Mouse (Mus musculus) limb, embryonic 14.5 days (tissue): ENCODE results near the gene Zfp260. TPM values are rescaled to one million over a fixed set of nuclear protein-coding genes. Genes with fewer than 3 reads are reported as not detected.

Experiments used
- ATAC-seq: fragments of 200-750 bp; cut with Nextera tagmentation; 2 replicates; pipeline ENCODE4 v1.8.0; 2017; ENCODE audit warnings: low read depth, moderate number of reproducible peaks, moderate TSS enrichment; ENCODE audit not compliant: low FRiP score
- DNase-seq: peaks from one replicate; pipeline ENCODE4 v3.0.0-alpha.2; 2015; ENCODE audit warnings: low spot score
- H3K27ac ChIP-seq: fragments of 300-500 bp; sonication (generic); replicated peaks from 2 replicates; pipeline ENCODE4 v1.5.1; 2014; ENCODE audit warnings: low read depth, mild to moderate bottlenecking, low read length, moderate library complexity, mixed read lengths
- H3K27me3 ChIP-seq: fragments of 300-500 bp; sonication (generic); 2 replicates; pipeline ENCODE4 v1.6.1; 2014; ENCODE audit warnings: low read length, mixed read lengths; ENCODE audit not compliant: control insufficient read depth, insufficient read depth
- H3K36me3 ChIP-seq: fragments of 300-500 bp; sonication (generic); 2 replicates; pipeline ENCODE4 v1.6.1; 2014; ENCODE audit warnings: mild to moderate bottlenecking, low read length, moderate library complexity, mixed read lengths; ENCODE audit not compliant: control insufficient read depth, insufficient read depth
- H3K4me1 ChIP-seq: fragments of 300-500 bp; sonication (generic); 2 replicates; pipeline ENCODE4 v1.6.1; 2014; ENCODE audit warnings: antibody characterized with exemption, low read length, mixed read lengths; ENCODE audit not compliant: control insufficient read depth, insufficient read depth
- H3K4me2 ChIP-seq: fragments of 300-500 bp; sonication (generic); replicated peaks from 2 replicates; pipeline ENCODE4 v1.6.1; 2014; ENCODE audit warnings: low read depth, mild to moderate bottlenecking, low read length, moderate library complexity; ENCODE audit not compliant: severe bottlenecking
- H3K4me3 ChIP-seq: fragments of 300-500 bp; sonication (generic); replicated peaks from 2 replicates; pipeline ENCODE4 v1.5.1; 2014; ENCODE audit warnings: low read length
- H3K9ac ChIP-seq: fragments of 300-500 bp; sonication (generic); 2 replicates; pipeline ENCODE4 v1.6.1; 2014; ENCODE audit warnings: mild to moderate bottlenecking, low read depth, low read length, moderate library complexity; ENCODE audit not compliant: severe bottlenecking
- H3K9me3 ChIP-seq: fragments of 300-500 bp; sonication (generic); 2 replicates; pipeline ENCODE4 v1.6.1; 2016; ENCODE audit warnings: low read length; ENCODE audit not compliant: control insufficient read depth
- POLR2A ChIP-seq: fragments of 200-500 bp; IDR thresholded peaks from 2 replicates; pipeline ENCODE4 v1.8.0; 2012; ENCODE audit warnings: inconsistent platforms, mild to moderate bottlenecking, moderate library complexity, borderline replicate concordance; ENCODE audit not compliant: insufficient read depth, insufficient read length; ENCODE audit errors: extremely low read depth
- WGBS: fragments of 180-500 bp; shearing (Covaris S2); extraction: QIAGEN DNeasy Blood & Tissue Kit; methylation state at CpG from one replicate; pipeline ENCODE4 v1.1.7; 2014; 5-methylcytosine and 5-hydroxymethylcytosine counted together
- polyA plus RNA-seq, 2 experiments: library from polyadenylated mRNA; depleted of rRNA in 1 of 2; stranded (reverse) in 1 of 2; unstranded in 1 of 2; fragments of >200 nt; fragmentation: Nextera tagmentation in 1 of 2; extraction: Ambion mirVana in 1 of 2; gene quantifications; 2 replicates each; pipeline versions ENCODE4 v1.2.1 to v1.2.3; 2012 to 2014

Zfp260 gene
- polyA plus RNA-seq (2012; rRNA removed) (53.3 and 63.7 TPM in 2 replicates), polyA plus RNA-seq (2014; fragmentation: Nextera tagmentation; extraction: Ambion mirVana) (140 and 159 TPM in 2 replicates)

GRCm38 (mm10) chr7:30094646-30095429 lies at the start of gene Zfp260:
Gene Zfp260 (plus strand): TSS chr7:30094777.
- 0% methylated on average over 26 of the region's 26 CpGs for whole genome bisulfite sequencing
- Histone ChIP-seq H3K36me3 (peaks cover 26% of the 10 kb centered on the region), H3K4me2 (peak within 1 kb of the TSS; percentile 74), H3K4me3 (peak within 1 kb of the TSS; percentile 65), H3K27ac (peak within 1 kb of the TSS; percentile 99), H3K9me3 (no peaks in the 10 kb centered on the region), H3K27me3 (no peaks in the 10 kb centered on the region), H3K4me1 (peaks cover 3% of the 10 kb centered on the region; the same call in 1 of the 2 replicates), H3K9ac (peak within 1 kb of the TSS; percentile 93)
- peak; percentile 99 for DNase-seq
- ATAC-seq: peak; percentile 85
- TF ChIP-seq POLR2A: peak; percentile 97; the same call in 1 of the 2 replicates

DNA sequence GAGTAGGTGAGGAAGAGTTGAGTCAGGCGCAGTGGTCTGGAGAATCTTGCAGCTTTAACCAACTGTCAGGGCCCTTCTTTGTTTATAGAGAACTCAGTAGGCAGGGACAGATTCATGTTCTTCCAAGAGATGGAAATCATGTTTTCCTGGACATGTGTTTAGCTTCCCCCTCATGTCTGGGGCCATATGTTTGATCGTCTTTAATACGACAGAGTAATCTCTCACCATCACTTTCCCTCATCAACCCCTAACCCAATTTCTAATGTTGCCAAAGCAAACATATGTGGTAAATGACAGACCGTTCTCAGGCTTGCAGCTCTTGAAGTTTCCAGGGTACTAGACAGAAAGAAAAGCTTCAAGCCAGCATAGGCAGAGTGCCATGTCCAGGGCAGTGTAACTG lies 46.5 kb upstream of the Zfp260 start:
- DNase-seq (no peak), ATAC-seq (no peak)
- Histone ChIP-seq H3K27ac (no peak overlapping the region), H3K4me3 (no peak overlapping the region), H3K9ac (no peak overlapping the region), H3K4me2 (no peak overlapping the region), H3K4me1 (peaks cover 9% of the 10 kb centered on the region; the same call in 1 of the 2 replicates), H3K9me3 (no peaks in the 10 kb centered on the region), H3K27me3 (no peaks in the 10 kb centered on the region), H3K36me3 (no peaks in the 10 kb centered on the region)
- no peak for TF ChIP-seq POLR2A
- 88% methylated on average over 4 of the region's 4 CpGs for WGBS

GRCm38 (mm10) chr7:30050882-30051548 lies 43.6 kb upstream of the Zfp260 start, which contains the start of gene Zfp14:
Gene Zfp14 (minus strand): TSS chr7:30051380.
- Histone ChIP-seq H3K27ac (peak within 1 kb of the TSS; percentile 71), H3K9me3 (no peaks in the 10 kb centered on the region), H3K36me3 (0 out of 2 replicates have a peak, but pooled peaks cover 10% of the 10 kb centered on the region), H3K4me1 (peaks cover 13% of the 10 kb centered on the region), H3K4me2 (peak within 1 kb of the TSS; percentile 75), H3K27me3 (no peaks in the 10 kb centered on the region), H3K9ac (peak within 1 kb of the TSS; percentile 78), H3K4me3 (peak within 1 kb of the TSS; percentile 66)
- peak; percentile 77; the same call in 1 of the 2 replicates for TF ChIP-seq POLR2A
- ATAC-seq (peak; percentile 95), DNase-seq (peak; percentile 90)
- WGBS: under 1% methylated on average over 32 of the region's 40 CpGs

- H3K9ac ChIP-seq: no peak overlapping the region
- no peak overlapping the region for H3K4me2 ChIP-seq
- H3K9me3 ChIP-seq: no peaks in the 10 kb centered on the region
- H3K4me3 ChIP-seq: no peak overlapping the region
- peaks cover 29% of the 10 kb centered on the region for H3K36me3 ChIP-seq
- ATAC-seq (peak; percentile 31; the same call in 1 of the 2 replicates), DNase-seq (peak; percentile 39)
- peaks cover 13% of the 10 kb centered on the region for H3K4me1 ChIP-seq
- peak overlapping the region; percentile 58 for H3K27ac ChIP-seq
- 6% methylated on average over 3 of the region's 3 CpGs for WGBS
- H3K27me3 ChIP-seq: no peaks in the 10 kb centered on the region
- TF ChIP-seq POLR2A: no peak
Measured at GRCm38 (mm10) chr7:30053591-30053990, 41.0 kb upstream of the Zfp260 start.

DNA sequence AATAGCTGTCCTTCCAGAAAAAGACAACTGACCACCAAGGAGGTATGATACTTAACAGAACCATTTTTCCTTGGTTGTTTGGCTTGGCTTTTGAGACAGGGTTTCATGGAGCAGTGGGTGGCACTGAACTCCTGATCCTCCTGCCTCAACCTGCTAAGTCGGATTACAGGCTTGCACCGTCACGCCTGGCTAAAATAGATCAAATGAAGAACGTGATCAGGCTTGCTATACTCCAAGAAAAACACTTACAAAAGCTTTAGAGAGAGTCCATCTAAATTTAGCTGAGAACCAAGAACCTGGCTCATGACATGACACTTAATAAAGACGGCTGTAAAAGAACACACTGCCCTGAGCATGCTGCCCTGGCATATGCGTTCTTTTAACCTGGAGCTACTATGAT lies 34.2 kb upstream of the Zfp260 start:
- no peaks in the 10 kb centered on the region for H3K27me3 ChIP-seq
- H3K4me1 ChIP-seq: no peaks in the 10 kb centered on the region
- WGBS: 74% methylated on average over 6 of the region's 6 CpGs
- no peak overlapping the region for H3K9ac ChIP-seq
- H3K27ac ChIP-seq: no peak overlapping the region
- no peak overlapping the region for H3K4me2 ChIP-seq
- ATAC-seq (no peak), DNase-seq (no peak)
- TF ChIP-seq POLR2A: no peak
- no peak overlapping the region for H3K4me3 ChIP-seq
- peaks cover 76% of the 10 kb centered on the region for H3K36me3 ChIP-seq
- H3K9me3 ChIP-seq: no peaks in the 10 kb centered on the region
